Mouse (Mus musculus) frontal cortex, postnatal 36 days (tissue): ENCODE measurements at regions not wholly inside any gene's neighbourhood (a gene's known extent, or its start where the extent isn't known, plus 50 kb on each side); places are given as distances from the start of the nearest gene placed in this dataset.
"Not testable (repeated sequence)": the region's sequence is repeated elsewhere in the genome, so short reads cannot be mapped to it uniquely, and the experiment has no call there.

Experiments used
- DNase-seq, 2 experiments: peaks; one replicate each; pipeline ENCODE4 v3.0.0; 2022; ENCODE audit warnings: low spot score in 2 of 2

DNA sequence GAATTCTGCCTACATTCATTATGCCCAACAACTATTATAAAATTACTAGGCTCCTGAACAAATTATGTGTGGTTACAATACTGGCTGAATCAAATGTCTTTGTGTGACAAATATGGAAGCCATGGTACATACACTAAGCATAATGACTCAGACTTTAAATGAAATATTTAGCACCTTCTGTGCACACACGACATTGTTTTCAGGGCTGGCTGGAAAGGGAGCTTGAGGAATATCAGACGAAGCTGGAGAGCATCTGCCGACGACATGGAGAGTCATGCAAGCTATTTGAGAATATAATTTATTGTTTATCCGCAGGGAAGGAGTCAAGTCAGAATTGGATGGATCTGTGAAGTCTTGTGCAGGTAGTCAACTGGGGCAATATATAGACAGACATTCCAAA, 955.4 kb upstream of the Gm10801 start:
- DNase-seq = peak in 1 of 2 experiments; percentile 31

GRCm38 (mm10) chr2:97707243-97707642, 954.8 kb upstream of the Gm10801 start:
- peak in 1 of 2 experiments; percentile 8 for DNase-seq

DNA sequence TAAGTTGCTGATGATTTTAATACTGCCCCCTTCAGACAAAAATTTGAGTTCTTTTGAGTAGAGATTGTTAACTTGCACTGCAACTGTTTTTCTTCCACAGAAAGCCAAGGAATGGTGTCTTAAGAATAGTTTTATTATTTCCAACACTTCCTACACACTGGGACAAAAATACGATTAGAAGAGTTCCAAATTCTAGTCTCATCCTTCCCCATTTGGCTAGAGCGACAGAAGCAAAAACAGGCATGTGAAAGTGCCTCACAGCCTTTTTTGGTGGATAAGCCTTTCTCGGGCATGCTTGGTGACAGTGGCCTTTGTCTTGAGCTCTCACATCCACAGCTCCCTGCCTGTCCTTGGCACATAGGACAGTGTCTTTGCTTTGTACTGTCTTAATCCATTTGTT, 954.3 kb upstream of the Gm10801 start:
- DNase-seq = peak; percentile 12 to 63

DNA sequence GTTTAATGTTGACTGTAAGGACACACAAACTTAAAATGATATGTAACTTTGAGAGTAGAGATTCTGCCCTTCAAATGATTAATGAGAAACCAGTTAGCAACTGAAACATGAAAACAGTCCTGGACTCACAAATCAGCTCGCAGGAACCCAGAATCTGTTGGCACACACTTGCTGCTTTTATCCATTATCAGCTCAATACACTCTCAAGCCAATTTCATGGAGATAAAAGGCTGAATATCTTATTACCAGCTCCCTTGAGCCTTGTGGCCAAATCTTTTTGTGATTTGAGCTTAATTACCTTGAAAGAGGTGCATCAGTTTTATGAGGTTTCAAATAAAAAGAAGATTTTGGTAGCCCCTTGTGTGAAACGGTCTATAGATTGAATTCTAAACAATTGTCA, 936.9 kb upstream of the Gm10801 start:
- DNase-seq = no peak

DNA sequence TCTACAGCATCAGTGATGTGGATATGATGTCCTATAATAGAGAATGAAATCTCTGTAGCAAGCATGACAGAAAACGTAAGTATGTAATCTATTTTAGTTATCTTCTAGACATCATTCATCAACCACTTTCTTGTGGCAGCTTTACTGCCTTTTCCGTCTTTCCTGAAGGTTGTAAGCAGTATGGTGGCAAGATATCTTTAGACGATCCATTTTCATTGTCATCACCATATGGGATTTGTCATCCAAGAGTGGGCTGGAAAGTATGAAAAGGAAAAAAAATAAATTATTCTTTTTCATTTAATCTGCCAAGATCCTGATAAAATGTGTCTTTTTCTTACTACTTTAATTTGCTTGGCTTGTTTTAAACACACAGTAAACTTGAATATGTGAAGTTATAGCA, 893.2 kb upstream of the Gm10801 start:
- DNase-seq = peak in 1 of 2 experiments; percentile 44

- no peak for DNase-seq
Measured at GRCm38 (mm10) chr2:97777929-97778328, 884.1 kb upstream of the Gm10801 start.

DNA sequence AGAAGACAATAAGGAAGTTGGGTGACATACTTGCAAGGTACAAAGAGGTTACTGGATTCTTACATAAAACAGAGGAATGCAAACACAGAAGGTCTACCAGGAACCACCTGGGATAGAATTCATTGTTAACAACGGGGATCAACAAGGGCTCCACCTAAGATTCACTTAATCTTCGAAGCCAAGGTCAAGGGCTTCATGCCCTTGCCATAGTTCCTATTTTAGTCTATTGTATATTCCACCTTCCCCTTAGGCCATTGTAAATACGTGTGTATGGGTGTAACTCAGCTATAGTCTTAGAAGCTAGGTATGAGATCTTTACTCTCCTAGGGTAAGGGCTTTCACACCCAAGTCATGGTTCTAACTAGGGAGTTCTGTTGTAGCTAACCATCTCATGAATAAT, 882.0 kb upstream of the Gm10801 start:
- DNase-seq = not testable (repeated sequence)
